Mouse (Mus musculus): Measurements from ENCODE around the gene Kcnk6. TPM values are rescaled to one million over a fixed set of nuclear protein-coding genes. Genes with fewer than 3 reads are reported as not detected.

The Kcnk6 gene
- polyA plus RNA-seq (2015; fragmentation: Nextera tagmentation; extraction: Ambion mirVana), result 5.2 TPM in 2 replicates

GRCm38 (mm10) chr7:29232247-29233013, at the start of gene Kcnk6:
TSS of gene Kcnk6 (minus strand) at chr7:29232515.
- Histone ChIP-seq H3K27me3 (peaks cover 14% of the 10 kb centered on the region), H3K9me3 (no peaks in the 10 kb centered on the region), H3K4me3 (peak within 1 kb of the TSS; percentile 71), H3K9ac (peak within 1 kb of the TSS; percentile 71), H3K36me3 (no peaks in the 10 kb centered on the region), H3K27ac (peak within 1 kb of the TSS; percentile 57; the same call in 1 of the 2 replicates), H3K4me1 (peaks cover 22% of the 10 kb centered on the region), H3K4me2 (peak within 1 kb of the TSS; percentile 96)
- whole genome bisulfite sequencing, result 2% methylated on average over 62 of the region's 62 CpGs
- ATAC-seq (ENCODE audit: insufficient number of reproducible peaks, low FRiP score, low TSS enrichment, low read depth), result peak; percentile 53; the same call in 1 of the 2 replicates

GRCm38 (mm10) chr7:29281201-29282073, 49.1 kb upstream of the Kcnk6 start, which contains the start of gene Spint2:
TSS of gene Spint2 (minus strand) at chr7:29281912.
- Histone ChIP-seq H3K4me1 (peaks cover 30% of the 10 kb centered on the region), H3K4me2 (peak within 1 kb of the TSS; percentile 99), H3K9ac (peak within 1 kb of the TSS; percentile 57), H3K27me3 (peaks cover 22% of the 10 kb centered on the region), H3K4me3 (peak within 1 kb of the TSS; percentile 64), H3K9me3 (no peaks in the 10 kb centered on the region), H3K27ac (peak within 1 kb of the TSS; percentile 80), H3K36me3 (no peaks in the 10 kb centered on the region)
- WGBS, result under 1% methylated on average over 78 of the region's 80 CpGs
- 0 out of 2 replicates have a peak, but pooled peaks have one; percentile 63 for ATAC-seq (ENCODE audit: insufficient number of reproducible peaks, low FRiP score, low TSS enrichment, low read depth)

- peak overlapping the region; percentile 64 for H3K4me3 ChIP-seq
- H3K27me3 ChIP-seq, result peaks cover 22% of the 10 kb centered on the region
- no peaks in the 10 kb centered on the region for H3K9me3 ChIP-seq
- H3K36me3 ChIP-seq, result no peaks in the 10 kb centered on the region
- H3K4me2 ChIP-seq, result peak overlapping the region; percentile 99
- H3K4me1 ChIP-seq, result peaks cover 33% of the 10 kb centered on the region
- ATAC-seq (ENCODE audit: insufficient number of reproducible peaks, low FRiP score, low TSS enrichment, low read depth), result no peak
- H3K27ac ChIP-seq, result no peak overlapping the region
- peak overlapping the region; percentile 57; the same call in 1 of the 2 replicates for H3K9ac ChIP-seq
- WGBS, result 7% methylated on average over 13 of the region's 13 CpGs
Measured at GRCm38 (mm10) chr7:29280801-29281200, 48.5 kb upstream of the Kcnk6 start.

GRCm38 (mm10) chr7:29279924-29280323, 47.6 kb upstream of the Kcnk6 start:
- H3K4me2 ChIP-seq, result peak overlapping the region; percentile 99
- 72% methylated on average over 8 of the region's 8 CpGs for WGBS

GRCm38 (mm10) chr7:29279261-29279660, 46.9 kb upstream of the Kcnk6 start:
- no peaks in the 10 kb centered on the region for H3K36me3 ChIP-seq
- no peak overlapping the region for H3K4me3 ChIP-seq
- H3K27ac ChIP-seq, result no peak overlapping the region
- ATAC-seq (ENCODE audit: insufficient number of reproducible peaks, low FRiP score, low TSS enrichment, low read depth), result no peak
- H3K9me3 ChIP-seq, result no peaks in the 10 kb centered on the region
- H3K27me3 ChIP-seq, result peaks cover 22% of the 10 kb centered on the region
- no peak overlapping the region for H3K4me2 ChIP-seq
- H3K4me1 ChIP-seq, result peaks cover 33% of the 10 kb centered on the region
- H3K9ac ChIP-seq, result no peak overlapping the region

More at GRCm38 (mm10) chr7:29279924-29280323, 47.6 kb upstream of the Kcnk6 start:
- peaks cover 33% of the 10 kb centered on the region for H3K4me1 ChIP-seq
- H3K27ac ChIP-seq, result no peak overlapping the region
- H3K9ac ChIP-seq, result no peak overlapping the region
- no peak for ATAC-seq (ENCODE audit: insufficient number of reproducible peaks, low FRiP score, low TSS enrichment, low read depth)
- peak overlapping the region; percentile 64; the same call in 1 of the 2 replicates for H3K4me3 ChIP-seq
- no peaks in the 10 kb centered on the region for H3K9me3 ChIP-seq
- H3K27me3 ChIP-seq, result peaks cover 22% of the 10 kb centered on the region
- no peaks in the 10 kb centered on the region for H3K36me3 ChIP-seq

GRCm38 (mm10) chr7:29277510-29277909, 45.2 kb upstream of the Kcnk6 start:
- 82% methylated on average over 4 of the region's 4 CpGs for WGBS
- Histone ChIP-seq H3K9ac (no peak overlapping the region), H3K4me2 (no peak overlapping the region), H3K27ac (no peak overlapping the region), H3K4me3 (no peak overlapping the region), H3K27me3 (peaks cover 19% of the 10 kb centered on the region), H3K36me3 (no peaks in the 10 kb centered on the region), H3K4me1 (peaks cover 43% of the 10 kb centered on the region), H3K9me3 (no peaks in the 10 kb centered on the region)
- ATAC-seq (ENCODE audit: insufficient number of reproducible peaks, low FRiP score, low TSS enrichment, low read depth), result no peak

- no peaks in the 10 kb centered on the region for H3K9me3 ChIP-seq
- H3K4me3 ChIP-seq, result no peak overlapping the region
- H3K27ac ChIP-seq, result 0 out of 2 replicates have a peak overlapping the region, but pooled peaks have one; percentile 7
- peaks cover 42% of the 10 kb centered on the region for H3K4me1 ChIP-seq
- H3K9ac ChIP-seq, result no peak overlapping the region
- H3K4me2 ChIP-seq, result no peak overlapping the region
- 19% methylated on average over 5 of the region's 5 CpGs for WGBS
- no peaks in the 10 kb centered on the region for H3K36me3 ChIP-seq
- H3K27me3 ChIP-seq, result peaks cover 11% of the 10 kb centered on the region
- no peak for ATAC-seq (ENCODE audit: insufficient number of reproducible peaks, low FRiP score, low TSS enrichment, low read depth)
Measured at GRCm38 (mm10) chr7:29276715-29277114, 44.4 kb upstream of the Kcnk6 start.

- no peaks in the 10 kb centered on the region for H3K27me3 ChIP-seq
- 49% methylated on average over 8 of the region's 8 CpGs for WGBS
- no peak overlapping the region for H3K4me2 ChIP-seq
- no peaks in the 10 kb centered on the region for H3K9me3 ChIP-seq
- ATAC-seq (ENCODE audit: insufficient number of reproducible peaks, low FRiP score, low TSS enrichment, low read depth), result 0 out of 2 replicates have a peak, but pooled peaks have one; percentile 40
- H3K9ac ChIP-seq, result no peak overlapping the region
- H3K4me3 ChIP-seq, result no peak overlapping the region
- H3K27ac ChIP-seq, result peak overlapping the region; percentile 68
- H3K36me3 ChIP-seq, result no peaks in the 10 kb centered on the region
- H3K4me1 ChIP-seq, result peaks cover 35% of the 10 kb centered on the region
Measured at GRCm38 (mm10) chr7:29271687-29272465, 39.6 kb upstream of the Kcnk6 start.

- H3K4me2 ChIP-seq, result no peak overlapping the region
- peaks cover 28% of the 10 kb centered on the region for H3K4me1 ChIP-seq
- H3K9ac ChIP-seq, result no peak overlapping the region
- H3K9me3 ChIP-seq, result no peaks in the 10 kb centered on the region
- H3K36me3 ChIP-seq, result no peaks in the 10 kb centered on the region
- 82% methylated on average over 4 of the region's 4 CpGs for WGBS
- no peak for ATAC-seq (ENCODE audit: insufficient number of reproducible peaks, low FRiP score, low TSS enrichment, low read depth)
- H3K4me3 ChIP-seq, result no peak overlapping the region
- H3K27me3 ChIP-seq, result no peaks in the 10 kb centered on the region
- no peak overlapping the region for H3K27ac ChIP-seq
Measured at GRCm38 (mm10) chr7:29270445-29270844, 38.1 kb upstream of the Kcnk6 start.

- no peaks in the 10 kb centered on the region for H3K27me3 ChIP-seq
- WGBS, result 35% methylated on average over 4 of the region's 4 CpGs
- no peak for ATAC-seq (ENCODE audit: insufficient number of reproducible peaks, low FRiP score, low TSS enrichment, low read depth)
Measured at GRCm38 (mm10) chr7:29266931-29267330, 34.6 kb upstream of the Kcnk6 start.

GRCm38 (mm10) chr7:29265636-29266035, 33.3 kb upstream of the Kcnk6 start:
- no peak overlapping the region for H3K4me3 ChIP-seq
- no peaks in the 10 kb centered on the region for H3K27me3 ChIP-seq
- H3K9ac ChIP-seq, result no peak overlapping the region
- no peaks in the 10 kb centered on the region for H3K36me3 ChIP-seq
- no peaks in the 10 kb centered on the region for H3K9me3 ChIP-seq
- peaks cover 6% of the 10 kb centered on the region; the same call in 1 of the 2 replicates for H3K4me1 ChIP-seq
- 84% methylated on average over 7 of the region's 7 CpGs for WGBS
- no peak overlapping the region for H3K27ac ChIP-seq
- no peak overlapping the region for H3K4me2 ChIP-seq
- no peak for ATAC-seq (ENCODE audit: insufficient number of reproducible peaks, low FRiP score, low TSS enrichment, low read depth)

More at GRCm38 (mm10) chr7:29266931-29267330, 34.6 kb upstream of the Kcnk6 start:
- H3K4me3 ChIP-seq, result no peak overlapping the region
- H3K9me3 ChIP-seq, result no peaks in the 10 kb centered on the region
- no peak overlapping the region for H3K9ac ChIP-seq
- peaks cover 16% of the 10 kb centered on the region for H3K4me1 ChIP-seq
- no peaks in the 10 kb centered on the region for H3K36me3 ChIP-seq
- no peak overlapping the region for H3K4me2 ChIP-seq
- H3K27ac ChIP-seq, result no peak overlapping the region
